Comparison of ENCODE assay signal across 13 mouse cellular contexts in the genomic region with DNA sequence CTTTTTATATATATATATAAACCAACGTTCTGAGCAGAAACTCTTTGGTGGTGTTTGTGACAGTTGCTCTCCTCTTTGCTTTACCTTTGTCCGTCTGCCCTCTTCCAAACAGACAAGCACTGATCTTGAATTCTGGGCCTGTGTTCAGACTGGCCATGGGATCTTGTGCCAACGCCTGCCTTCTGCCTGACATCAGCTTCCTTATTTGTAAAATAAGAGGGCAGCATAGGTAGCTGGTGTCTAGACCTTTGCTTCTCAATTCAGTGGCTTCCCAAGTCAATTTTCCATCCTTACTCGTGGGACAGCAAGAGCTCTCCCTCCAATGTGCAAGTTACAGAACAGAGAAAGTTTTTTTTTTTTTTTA.
"Had no signal": no experiment of that assay in that cellular context is flagged by ENCODE, and none has a peak within 500 bp of the region (broad histone marks: within the 10 kb centered on the region; RNA-seq: fewer than 3 reads in every experiment).

No protein-coding gene starts in this region.

- H3K36me3 ChIP-seq: liver, embryonic 15.5 days; midbrain, embryonic 10.5 days; midbrain, embryonic 15.5 days; neural tube, embryonic 12.5 days had no signal

- H3K4me2 ChIP-seq: liver, embryonic 11.5 days; liver, embryonic 15.5 days; lung, embryonic 14.5 days; midbrain, embryonic 15.5 days; neural tube, embryonic 12.5 days had no signal

- DNase-seq: kidney, postnatal 36 days; layer of hippocampus, adult 9-11 months; layer of hippocampus, postnatal 36 days; lung, embryonic 14.5 days; lung, postnatal 10 days; lung, postnatal 4 days; thymus, postnatal 4 days had no signal

- H3K9me3 ChIP-seq: liver, embryonic 15.5 days; midbrain, embryonic 10.5 days; midbrain, embryonic 15.5 days; neural tube, embryonic 12.5 days had no signal

- ATAC-seq: midbrain, embryonic 15.5 days had no signal

- H3K4me1 ChIP-seq: liver, embryonic 15.5 days; midbrain, embryonic 15.5 days; neural tube, embryonic 12.5 days had no signal

- H3K9ac ChIP-seq: liver, embryonic 15.5 days; lung, embryonic 14.5 days; midbrain, embryonic 15.5 days; neural tube, embryonic 12.5 days had no signal

- H3K27ac ChIP-seq: liver, embryonic 15.5 days; midbrain, embryonic 10.5 days; midbrain, embryonic 15.5 days; neural tube, embryonic 12.5 days; stomach, postnatal 0 days had no signal

- H3K4me3 ChIP-seq: liver, embryonic 15.5 days; midbrain, embryonic 10.5 days; midbrain, embryonic 15.5 days; neural tube, embryonic 12.5 days had no signal

- H3K27me3 ChIP-seq: liver, embryonic 15.5 days; midbrain, embryonic 15.5 days; neural tube, embryonic 12.5 days had no signal
